Mouse (Mus musculus): Measurements from ENCODE around the gene Tmem212.

DNA sequence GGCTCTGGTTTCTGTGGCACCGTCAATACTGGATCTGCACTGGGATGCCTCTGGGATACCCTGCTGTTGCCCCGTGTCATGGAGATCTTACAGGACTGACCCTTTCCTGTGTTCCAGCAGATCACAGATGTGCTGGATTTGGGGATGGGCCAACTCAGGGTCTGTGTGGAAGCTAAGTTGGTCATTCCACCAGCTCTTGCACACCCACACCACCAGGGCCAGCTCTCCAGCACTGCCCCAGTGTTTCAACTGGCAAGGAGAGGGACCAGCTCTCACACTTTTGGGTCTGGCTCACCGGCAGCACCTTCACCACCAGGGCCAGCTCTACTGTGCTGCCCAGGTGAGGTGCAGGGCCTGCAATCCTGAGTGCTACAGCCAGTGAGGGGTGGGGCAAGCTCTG lies 68.9 kb downstream of the Tmem212 start:
- TF ChIP-seq CTCF (conservative IDR thresholded peaks at IDR 0.05; ENCODE audit: low read length) = no peak
- no peak for TF ChIP-seq POU5F1 (IDR thresholded peaks at IDR 0.05; ENCODE audit: borderline replicate concordance, low read length)

Measured in E14TG2a.4 (cell line).